Mouse (Mus musculus): ENCODE measurements at regions not wholly inside any gene's neighbourhood (a gene's known extent, or its start where the extent isn't known, plus 50 kb on each side); places are given as distances from the start of the nearest gene placed in this dataset.

DNA sequence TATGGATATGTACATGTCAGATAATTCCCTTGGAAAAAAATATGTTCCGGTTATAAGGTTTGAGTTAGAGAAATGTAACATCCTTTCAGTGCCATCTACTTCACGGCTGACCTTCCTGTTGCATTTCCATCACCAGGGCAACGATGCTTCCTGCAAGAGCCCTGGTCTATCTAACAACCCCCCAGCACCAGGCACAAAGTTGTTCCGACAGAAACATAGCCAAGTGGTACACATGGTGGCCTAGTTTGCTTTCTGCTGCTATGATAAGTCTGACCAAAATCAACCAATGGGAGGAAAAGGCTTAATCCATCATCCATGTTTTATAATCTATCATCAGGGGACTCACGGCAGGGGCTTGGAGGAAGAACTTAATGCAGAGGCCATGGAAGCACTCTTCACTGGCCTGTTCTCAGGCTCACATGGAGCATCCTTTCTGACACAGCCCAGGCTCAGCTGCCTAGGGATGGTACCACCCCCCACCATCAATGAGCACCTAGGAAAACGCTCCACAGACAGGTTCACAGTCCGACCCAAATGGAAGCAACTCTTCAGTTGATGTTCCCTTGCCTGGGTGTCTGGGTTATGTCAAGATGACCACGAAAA lies 372.2 kb downstream of the Cbln4 start:
- Histone ChIP-seq H3K4me3 (ENCODE audit: low read depth, low read length) (no peak overlapping the region), H3K27ac (ENCODE audit: low read depth, low read length) (no peak overlapping the region), H3K4me2 (replicated peaks; ENCODE audit: low read depth, low read length) (no peak overlapping the region), H3K9me3 (ENCODE audit: control insufficient read depth, low read length) (no peaks in the 10 kb centered on the region), H3K27me3 (ENCODE audit: control insufficient read depth, insufficient read depth, low read length) (no peaks in the 10 kb centered on the region), H3K36me3 (ENCODE audit: control insufficient read depth, insufficient read depth, low read length) (no peaks in the 10 kb centered on the region), H3K4me1 (replicated peaks; ENCODE audit: control insufficient read depth, insufficient read depth, low read length) (no peaks in the 10 kb centered on the region), H3K9ac (ENCODE audit: low read depth, low read length) (no peak overlapping the region)
- DNase-seq (ENCODE audit: low spot score), result no peak
- no peak for ATAC-seq (ENCODE audit: low FRiP score)
- WGBS, result 93% methylated on average over 8 of the region's 8 CpGs

DNA sequence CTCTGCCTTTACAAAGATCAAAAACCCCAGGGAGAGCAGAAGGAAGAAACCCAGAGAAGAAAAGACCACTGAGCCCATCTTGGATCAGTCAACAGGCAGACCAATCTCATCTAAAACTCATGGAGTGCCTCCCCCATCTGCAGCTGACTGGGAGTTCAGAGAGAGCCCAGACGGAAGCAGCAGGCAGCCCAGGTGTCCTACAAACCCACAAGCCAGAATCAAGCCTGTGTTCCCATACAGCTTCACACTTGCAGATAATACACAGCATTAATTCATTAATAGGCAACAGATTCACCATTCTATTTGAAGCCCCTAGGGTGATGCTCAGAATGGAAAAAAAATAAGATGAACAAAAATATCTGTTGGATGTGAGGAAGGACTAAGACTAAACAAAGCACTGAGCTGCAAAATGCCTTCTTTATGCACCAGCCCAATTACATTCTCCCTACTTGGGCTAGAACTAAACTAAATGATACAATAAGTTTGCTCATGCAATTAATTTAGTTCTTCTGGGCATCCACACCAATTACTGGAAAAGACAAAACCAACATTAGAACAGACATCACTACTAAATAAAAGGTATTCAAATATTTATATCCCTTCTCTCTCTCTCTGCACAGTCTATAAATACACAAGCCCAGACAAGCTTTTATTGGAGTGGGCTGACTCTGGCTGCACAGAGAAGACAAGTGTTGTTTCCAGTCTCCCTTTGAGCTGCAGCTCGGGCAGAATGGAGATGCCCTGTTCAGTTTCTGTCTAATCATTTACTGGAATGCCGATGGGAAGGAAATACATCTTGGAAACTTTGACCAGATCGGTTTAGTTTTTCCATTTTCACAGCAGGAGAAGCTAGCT lies 374.2 kb downstream of the Cbln4 start:
- no peaks in the 10 kb centered on the region for H3K36me3 ChIP-seq (ENCODE audit: control insufficient read depth, insufficient read depth, low read length)

DNA sequence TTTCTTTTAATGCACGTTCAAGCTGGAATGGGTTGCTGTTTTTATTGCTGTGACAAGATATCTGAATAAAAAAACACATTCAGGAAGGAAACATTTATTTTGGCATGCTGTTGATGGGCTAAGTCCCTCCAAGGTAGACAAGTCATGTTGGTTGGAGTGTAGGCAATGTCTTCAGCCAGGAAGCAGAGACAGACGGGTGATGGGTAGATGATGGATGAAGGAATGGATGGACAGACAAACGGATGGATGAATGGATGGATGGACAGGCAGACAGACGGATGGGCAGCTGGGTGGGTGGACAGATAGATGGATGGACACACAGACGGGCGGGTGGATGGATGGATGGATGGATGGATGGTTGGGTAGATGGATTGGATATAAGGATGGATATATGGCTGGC lies 380.7 kb downstream of the Cbln4 start:
- Histone ChIP-seq H3K4me3 (ENCODE audit: low read depth, low read length) (no peak overlapping the region), H3K4me2 (replicated peaks; ENCODE audit: low read depth, low read length) (no peak overlapping the region), H3K4me1 (replicated peaks; ENCODE audit: control insufficient read depth, insufficient read depth, low read length) (no peaks in the 10 kb centered on the region), H3K9ac (ENCODE audit: low read depth, low read length) (no peak overlapping the region), H3K27me3 (ENCODE audit: control insufficient read depth, insufficient read depth, low read length) (no peaks in the 10 kb centered on the region), H3K36me3 (ENCODE audit: control insufficient read depth, insufficient read depth, low read length) (no peaks in the 10 kb centered on the region), H3K27ac (ENCODE audit: low read depth, low read length) (no peak overlapping the region), H3K9me3 (ENCODE audit: control insufficient read depth, low read length) (no peaks in the 10 kb centered on the region)
- ATAC-seq (ENCODE audit: low FRiP score) (no peak), DNase-seq (ENCODE audit: low spot score) (no peak)
- WGBS, result 90% methylated on average over 6 of the region's 6 CpGs

More for the DNA sequence above, 374.2 kb downstream of the Cbln4 start:
- Histone ChIP-seq H3K9me3 (ENCODE audit: control insufficient read depth, low read length) (no peaks in the 10 kb centered on the region), H3K4me3 (ENCODE audit: low read depth, low read length) (no peak overlapping the region), H3K27me3 (ENCODE audit: control insufficient read depth, insufficient read depth, low read length) (no peaks in the 10 kb centered on the region), H3K27ac (ENCODE audit: low read depth, low read length) (no peak overlapping the region), H3K9ac (ENCODE audit: low read depth, low read length) (no peak overlapping the region), H3K4me1 (replicated peaks; ENCODE audit: control insufficient read depth, insufficient read depth, low read length) (no peaks in the 10 kb centered on the region), H3K4me2 (replicated peaks; ENCODE audit: low read depth, low read length) (no peak overlapping the region)
- DNase-seq (ENCODE audit: low spot score) (no peak), ATAC-seq (ENCODE audit: low FRiP score) (no peak)
- WGBS, result 41% methylated on average over 4 of the region's 4 CpGs

GRCm38 (mm10) chr2:171661896-171662511 lies 381.3 kb downstream of the Cbln4 start:
- no peaks in the 10 kb centered on the region for H3K9me3 ChIP-seq (ENCODE audit: control insufficient read depth, low read length)
- H3K27ac ChIP-seq (ENCODE audit: low read depth, low read length), result no peak overlapping the region
- H3K27me3 ChIP-seq (ENCODE audit: control insufficient read depth, insufficient read depth, low read length), result no peaks in the 10 kb centered on the region
- no peak for DNase-seq (ENCODE audit: low spot score)
- no peak overlapping the region for H3K9ac ChIP-seq (ENCODE audit: low read depth, low read length)
- WGBS, result 85% methylated on average over 8 of the region's 8 CpGs
- H3K4me2 ChIP-seq (replicated peaks; ENCODE audit: low read depth, low read length), result no peak overlapping the region
- no peaks in the 10 kb centered on the region for H3K36me3 ChIP-seq (ENCODE audit: control insufficient read depth, insufficient read depth, low read length)
- ATAC-seq (ENCODE audit: low FRiP score), result no peak
- no peak overlapping the region for H3K4me3 ChIP-seq (ENCODE audit: low read depth, low read length)
- H3K4me1 ChIP-seq (replicated peaks; ENCODE audit: control insufficient read depth, insufficient read depth, low read length), result no peaks in the 10 kb centered on the region

- DNase-seq (ENCODE audit: low spot score), result no peak
- no peak overlapping the region for H3K4me2 ChIP-seq (replicated peaks; ENCODE audit: low read depth, low read length)
- WGBS, result 63% methylated on average over 7 of the region's 7 CpGs
Measured at GRCm38 (mm10) chr2:171657125-171657524, 386.1 kb downstream of the Cbln4 start.

DNA sequence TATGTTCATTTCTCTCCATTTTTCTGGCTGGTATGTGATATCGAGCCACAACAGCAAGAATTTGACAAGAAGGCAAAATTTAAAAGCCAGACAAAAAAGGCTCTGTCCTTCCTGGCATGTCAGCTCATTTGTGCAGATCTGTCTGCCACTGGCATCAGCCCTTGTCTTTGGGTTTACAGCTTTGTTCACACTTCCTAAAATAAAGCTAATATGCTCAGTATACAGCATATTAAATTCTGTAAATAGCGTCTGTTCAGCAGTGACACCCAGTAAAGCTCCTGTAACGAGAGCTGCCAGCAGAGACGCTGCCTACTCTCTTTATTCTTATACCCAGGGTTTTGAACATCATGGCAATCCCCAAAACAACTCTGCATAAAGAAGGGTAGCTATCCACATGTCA lies 401.5 kb downstream of the Cbln4 start:
- H3K4me2 ChIP-seq (replicated peaks; ENCODE audit: low read depth, low read length), result no peak overlapping the region
- 87% methylated on average over 4 of the region's 4 CpGs for whole genome bisulfite sequencing
- H3K9ac ChIP-seq (ENCODE audit: low read depth, low read length), result no peak overlapping the region
- no peak overlapping the region for H3K4me3 ChIP-seq (ENCODE audit: low read depth, low read length)
- ATAC-seq (ENCODE audit: low FRiP score), result no peak
- H3K9me3 ChIP-seq (ENCODE audit: control insufficient read depth, low read length), result no peaks in the 10 kb centered on the region
- H3K27me3 ChIP-seq (ENCODE audit: control insufficient read depth, insufficient read depth, low read length), result no peaks in the 10 kb centered on the region
- H3K27ac ChIP-seq (ENCODE audit: low read depth, low read length), result no peak overlapping the region
- no peak for DNase-seq (ENCODE audit: low spot score)
- no peaks in the 10 kb centered on the region for H3K36me3 ChIP-seq (ENCODE audit: control insufficient read depth, insufficient read depth, low read length)
- no peaks in the 10 kb centered on the region for H3K4me1 ChIP-seq (replicated peaks; ENCODE audit: control insufficient read depth, insufficient read depth, low read length)

More at GRCm38 (mm10) chr2:171657125-171657524, 386.1 kb downstream of the Cbln4 start:
- Histone ChIP-seq H3K9ac (ENCODE audit: low read depth, low read length) (no peak overlapping the region), H3K36me3 (ENCODE audit: control insufficient read depth, insufficient read depth, low read length) (no peaks in the 10 kb centered on the region), H3K27ac (ENCODE audit: low read depth, low read length) (no peak overlapping the region), H3K4me1 (replicated peaks; ENCODE audit: control insufficient read depth, insufficient read depth, low read length) (no peaks in the 10 kb centered on the region), H3K4me3 (ENCODE audit: low read depth, low read length) (no peak overlapping the region), H3K9me3 (ENCODE audit: control insufficient read depth, low read length) (no peaks in the 10 kb centered on the region), H3K27me3 (ENCODE audit: control insufficient read depth, insufficient read depth, low read length) (no peaks in the 10 kb centered on the region)
- no peak for ATAC-seq (ENCODE audit: low FRiP score)

- no peak for ATAC-seq (ENCODE audit: low FRiP score)
- Histone ChIP-seq H3K4me2 (replicated peaks; ENCODE audit: low read depth, low read length) (no peak overlapping the region), H3K9me3 (ENCODE audit: control insufficient read depth, low read length) (no peaks in the 10 kb centered on the region), H3K4me1 (replicated peaks; ENCODE audit: control insufficient read depth, insufficient read depth, low read length) (no peaks in the 10 kb centered on the region), H3K27ac (ENCODE audit: low read depth, low read length) (no peak overlapping the region), H3K4me3 (ENCODE audit: low read depth, low read length) (no peak overlapping the region), H3K9ac (ENCODE audit: low read depth, low read length) (no peak overlapping the region), H3K36me3 (ENCODE audit: control insufficient read depth, insufficient read depth, low read length) (no peaks in the 10 kb centered on the region), H3K27me3 (ENCODE audit: control insufficient read depth, insufficient read depth, low read length) (no peaks in the 10 kb centered on the region)
- WGBS, result 85% methylated on average over 9 of the region's 9 CpGs
- DNase-seq (ENCODE audit: low spot score), result no peak
Measured at GRCm38 (mm10) chr2:171640478-171640877, 402.8 kb downstream of the Cbln4 start.

- DNase-seq (ENCODE audit: low spot score) (no peak), ATAC-seq (ENCODE audit: low FRiP score) (no peak)
- Histone ChIP-seq H3K27me3 (ENCODE audit: control insufficient read depth, insufficient read depth, low read length) (no peaks in the 10 kb centered on the region), H3K9ac (ENCODE audit: low read depth, low read length) (no peak overlapping the region), H3K4me3 (ENCODE audit: low read depth, low read length) (no peak overlapping the region), H3K4me2 (replicated peaks; ENCODE audit: low read depth, low read length) (no peak overlapping the region), H3K36me3 (ENCODE audit: control insufficient read depth, insufficient read depth, low read length) (no peaks in the 10 kb centered on the region), H3K9me3 (ENCODE audit: control insufficient read depth, low read length) (no peaks in the 10 kb centered on the region), H3K27ac (ENCODE audit: low read depth, low read length) (no peak overlapping the region), H3K4me1 (replicated peaks; ENCODE audit: control insufficient read depth, insufficient read depth, low read length) (no peaks in the 10 kb centered on the region)
- 89% methylated on average over 6 of the region's 6 CpGs for WGBS
Measured at GRCm38 (mm10) chr2:171638931-171639330, 404.3 kb downstream of the Cbln4 start.
